Mouse (Mus musculus) heart, postnatal 25 days (tissue): ENCODE measurements around the gene Cercam. TPM values are rescaled to one million over a fixed set of nuclear protein-coding genes. Genes with fewer than 3 reads are reported as not detected.
A peak's percentile ranks its signal among the peaks of the same experiment; 100 is the strongest.
"Not testable (repeated sequence)": the region's sequence is repeated elsewhere in the genome, so short reads cannot be mapped to it uniquely, and the experiment has no call there.

ENCODE experiments used
- DNase-seq: peaks from one replicate; pipeline ENCODE4 v3.0.0; 2022; ENCODE audit warnings: low spot score
- intact Hi-C: fragments of 180-260 bp; cut with DNase I; formaldehyde crosslinking; loops from one replicate; pipeline ENCODE4 v1.15.1; 2025
- microRNA-seq: library from miRNA; unstranded; fragments of <30 nt; microRNA quantifications from one replicate; pipeline ENCODE4 v1.2.0, GENCODE M21; 2022
- total RNA-seq, 2 experiments: library from RNA; stranded (reverse); gene quantifications; 2 replicates each; pipeline ENCODE4 v1.2.3; 2021

The Cercam gene
- total RNA-seq, 2 experiments from 2014 or later, result 4.6 to 5.8 TPM

DNA sequence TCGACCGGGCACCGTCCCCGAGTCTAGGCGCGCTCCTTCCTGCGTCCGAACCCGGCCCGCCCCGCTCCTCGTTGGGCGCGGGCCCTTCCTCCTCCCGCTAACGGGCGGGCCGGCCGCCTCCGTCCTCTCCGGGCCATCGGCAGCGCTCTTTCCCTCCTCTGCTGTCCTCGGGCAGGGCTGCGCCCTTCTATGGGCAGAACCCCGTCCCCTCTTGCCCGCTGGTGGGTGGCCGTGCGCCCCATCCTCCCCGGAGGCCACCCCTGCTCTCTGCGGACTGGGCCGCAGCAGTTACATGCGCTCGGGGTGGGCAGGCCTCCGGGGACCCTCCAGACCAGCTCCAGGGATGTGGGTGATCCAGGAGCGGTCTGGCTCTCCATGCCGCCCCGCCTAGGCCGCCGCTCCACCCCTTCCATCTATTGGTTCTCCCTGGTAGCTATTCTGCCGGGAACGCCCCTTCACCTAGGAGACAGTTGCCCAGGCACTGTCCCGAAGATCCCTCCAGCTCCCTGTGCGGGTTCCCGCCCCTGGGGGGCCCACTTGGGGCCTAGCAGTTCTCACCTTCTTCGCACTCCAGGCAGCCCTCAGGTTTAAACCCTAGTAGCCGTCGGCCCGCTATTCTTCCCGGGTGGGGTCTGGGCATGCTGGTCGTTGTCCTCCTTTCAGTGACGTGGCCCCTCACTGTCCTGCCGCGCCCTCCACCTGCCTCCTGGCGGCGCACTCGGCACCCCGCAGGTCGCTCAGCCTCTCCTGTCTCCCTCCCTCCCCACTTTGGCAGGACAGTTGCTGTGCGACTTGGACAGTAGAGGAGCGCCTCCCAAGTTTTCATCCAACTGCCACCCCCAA is 21.2 kb downstream of the Cercam start:
- intact Hi-C loops, result loop anchor here (2.0 kb wide), 1 partner anchor 43 kb away; no protein-coding TSS in a partner anchor
- DNase-seq, result peak; percentile 74

- intact Hi-C loops, result no loop called here
- no peak for DNase-seq
Measured at GRCm38 (mm10) chr2:29891773-29892172, 22.8 kb downstream of the Cercam start.

- no peak for DNase-seq
- intact Hi-C loops, result no loop called here
Measured at GRCm38 (mm10) chr2:29896071-29896470, 27.1 kb downstream of the Cercam start.

GRCm38 (mm10) chr2:29897366-29897765 is 28.4 kb downstream of the Cercam start:
- intact Hi-C loops, result no loop called here
- no peak for DNase-seq

DNA sequence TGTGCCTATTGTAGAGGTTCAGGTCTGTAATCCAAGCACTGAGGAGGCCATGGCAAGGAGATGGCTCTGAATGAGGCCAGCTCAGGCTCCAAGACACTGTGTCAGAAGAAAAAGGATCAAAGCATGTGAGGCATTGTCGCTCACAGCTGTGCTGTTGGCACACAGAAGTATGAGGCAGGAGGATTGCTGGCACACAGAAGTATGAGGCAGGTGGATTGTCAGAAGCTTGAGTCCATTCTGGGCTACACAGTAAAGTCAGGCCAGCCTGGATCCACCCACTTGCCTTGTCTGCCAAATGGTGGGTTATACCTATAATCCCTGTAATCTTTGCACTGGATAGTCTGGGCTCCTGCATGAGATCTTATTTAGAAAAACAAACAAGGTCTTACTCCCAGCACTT is 29.1 kb downstream of the Cercam start:
- no peak for DNase-seq
- intact Hi-C loops, result no loop called here

DNA sequence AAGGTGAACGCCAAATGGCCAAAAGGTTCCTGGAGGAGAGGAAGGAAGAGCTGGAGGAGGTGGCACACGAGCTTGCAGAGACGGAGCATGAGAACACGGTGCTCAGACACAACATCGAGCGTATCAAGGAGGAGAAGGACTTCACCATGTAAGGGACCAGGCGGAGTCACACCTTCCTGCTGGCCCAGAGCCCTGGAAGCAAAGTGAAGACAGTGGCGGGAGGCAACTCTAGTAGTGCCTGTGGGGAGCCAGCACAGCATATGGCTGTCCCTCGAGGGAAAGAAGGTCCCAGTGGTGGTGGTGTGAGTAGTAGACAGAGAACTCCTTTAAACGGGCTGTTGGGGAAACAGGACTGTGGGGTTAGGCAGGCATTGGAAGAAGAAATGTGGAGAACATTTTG is 33.2 kb downstream of the Cercam start:
- no peak for DNase-seq
- intact Hi-C loops, result no loop called here

- DNase-seq, intact Hi-C loops: not testable (repeated sequence)
Measured at GRCm38 (mm10) chr2:29908171-29908570, 39.2 kb downstream of the Cercam start.

GRCm38 (mm10) chr2:29910042-29910441 is 41.1 kb downstream of the Cercam start:
- DNase-seq, result no peak

GRCm38 (mm10) chr2:29917621-29918020 is 48.7 kb downstream of the Cercam start:
- intact Hi-C loops, result no loop called here

More at GRCm38 (mm10) chr2:29910042-29910441, 41.1 kb downstream of the Cercam start:
- intact Hi-C loops, result no loop called here

GRCm38 (mm10) chr2:29922011-29922410 is 53.0 kb downstream of the Cercam start:
- DNase-seq, result peak; percentile 59
- intact Hi-C loops, result no loop called here

More at GRCm38 (mm10) chr2:29917621-29918020, 48.7 kb downstream of the Cercam start:
- no peak for DNase-seq

- no peak for DNase-seq
- intact Hi-C loops, result no loop called here
Measured at GRCm38 (mm10) chr2:29926542-29926941, 57.6 kb downstream of the Cercam start.

DNA sequence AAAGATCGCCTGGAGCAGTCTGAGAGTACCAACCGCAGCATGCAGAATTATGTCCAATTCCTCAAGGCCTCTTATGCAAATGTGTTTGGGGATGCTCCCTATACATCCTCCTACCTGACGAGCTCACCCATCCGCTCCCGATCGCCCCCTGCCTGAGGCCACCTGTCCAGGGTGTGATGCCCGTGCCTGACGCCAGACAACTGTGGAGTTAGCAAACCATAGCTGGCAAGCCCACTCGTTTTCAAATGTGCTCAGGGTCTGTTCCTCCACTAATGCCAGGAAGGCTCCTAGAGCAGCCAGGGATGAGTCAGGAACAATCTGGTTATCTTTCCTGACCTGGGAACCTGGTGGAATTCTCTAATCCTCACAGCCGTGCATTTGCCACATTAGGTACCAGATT is 61.5 kb downstream of the Cercam start:
- intact Hi-C loops, result no loop called here
- DNase-seq, result no peak

- intact Hi-C loops, result no loop called here
- DNase-seq, result no peak
Measured at GRCm38 (mm10) chr2:29931194-29931593, 62.2 kb downstream of the Cercam start.

Small RNA genes within 50 kb of the gene (microRNA-seq; reads per million reads assigned to microRNA genes)
- not detected for gene Mir219a-2
- gene Mir219b, result not detected

Other genes starting within 250 kb of the Cercam start
- gene Rapgef1, start 249.4 kb upstream of the Cercam start, total RNA-seq, result 10 to 100 TPM; 85.1 to 94.1 TPM
- gene Gm13420, start 117.5 kb upstream of the Cercam start, total RNA-seq, result not detected
- not detected for gene Gm13547, start 109.9 kb upstream of the Cercam start, total RNA-seq
- 10 to 100 TPM; 17.2 to 18.3 TPM for gene Coq4, start 81.7 kb upstream of the Cercam start, total RNA-seq
- gene Trub2, start 80.7 kb upstream of the Cercam start, total RNA-seq, result 10 to 100 TPM; 30.3 to 34.1 TPM
- gene Slc27a4, start 66.5 kb upstream of the Cercam start, total RNA-seq, result 10 to 100 TPM; 17.9 to 18.7 TPM
- 10 to 100 TPM; 31.8 to 32.4 TPM for gene Urm1, start 49.1 kb upstream of the Cercam start, total RNA-seq
- 10 to 100 TPM; 20.2 to 23.2 TPM for gene Odf2, start 20.1 kb downstream of the Cercam start, total RNA-seq
- gene Gle1, start 66.3 kb downstream of the Cercam start, total RNA-seq, result 10 to 100 TPM; 25.4 to 26.6 TPM
- gene Sptan1, start 96.4 kb downstream of the Cercam start, total RNA-seq, result 100 to 1,000 TPM; 208 to 216 TPM
- 1 to 10 TPM; 6.5 to 6.8 TPM for gene Wdr34, start 179.7 kb downstream of the Cercam start, total RNA-seq
- 100 to 1,000 TPM in 1 of 2 experiments, 10 to 100 TPM in 1; 95.8 to 106 TPM for gene Set, start 188.2 kb downstream of the Cercam start, total RNA-seq
- 10 to 100 TPM; 10.5 to 13.2 TPM for gene Pkn3, start 208.5 kb downstream of the Cercam start, total RNA-seq
- gene Zdhhc12, start 224.5 kb downstream of the Cercam start, total RNA-seq, result 1 to 10 TPM; 3.9 to 4.7 TPM